Mouse (Mus musculus) mouse trophoblast stem cell (cell line): Measurements from ENCODE around the gene Brdt.

Source experiments
- in situ Hi-C, 2 experiments: fragments of 300-500 bp; cut with MseI, MboI; formaldehyde crosslinking; loops; 2 replicates in 1 of 2; 3 replicates in 1 of 2; pipeline ENCODE4 v1.15.1; 2025

The Brdt gene

DNA sequence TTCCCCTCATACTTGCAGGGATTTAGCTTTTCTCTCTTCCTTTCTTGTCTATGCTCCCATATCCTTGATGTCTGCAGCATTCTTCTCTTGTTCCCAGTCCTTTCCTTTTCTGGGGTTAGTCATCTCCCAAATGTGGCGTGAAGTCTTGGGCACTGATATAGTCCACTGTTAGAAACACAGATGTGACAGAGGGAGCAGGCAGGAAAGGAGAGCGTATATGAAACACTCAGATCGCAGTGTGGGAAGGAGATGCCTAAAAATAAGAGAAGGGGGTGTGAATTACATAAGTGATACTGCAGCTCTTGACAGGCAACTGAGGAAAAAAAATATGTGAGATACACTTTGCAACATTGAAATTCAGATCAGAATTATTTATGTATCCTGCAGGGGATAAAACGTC lies 74.4 kb downstream of the Brdt start:
- in situ Hi-C loops, result no loop called here

DNA sequence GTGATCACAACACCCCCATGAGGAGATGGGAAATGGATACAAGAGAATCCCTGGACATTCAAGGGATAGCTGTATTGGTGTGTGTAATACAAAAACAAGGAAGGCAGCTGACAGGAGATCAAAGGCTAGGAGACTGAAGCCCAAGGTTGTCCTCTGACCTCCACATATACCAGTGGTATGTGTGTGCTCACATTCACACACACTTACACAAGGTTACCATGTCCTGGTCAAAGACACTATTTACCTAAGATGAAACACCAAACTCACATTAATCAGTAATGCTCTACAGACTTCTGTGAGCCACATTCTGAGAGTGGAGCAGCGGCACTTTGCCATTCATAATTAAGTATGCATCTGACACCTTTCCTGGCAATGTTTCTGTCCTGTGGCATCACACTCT lies 79.3 kb downstream of the Brdt start:
- in situ Hi-C loops, result no loop called here

DNA sequence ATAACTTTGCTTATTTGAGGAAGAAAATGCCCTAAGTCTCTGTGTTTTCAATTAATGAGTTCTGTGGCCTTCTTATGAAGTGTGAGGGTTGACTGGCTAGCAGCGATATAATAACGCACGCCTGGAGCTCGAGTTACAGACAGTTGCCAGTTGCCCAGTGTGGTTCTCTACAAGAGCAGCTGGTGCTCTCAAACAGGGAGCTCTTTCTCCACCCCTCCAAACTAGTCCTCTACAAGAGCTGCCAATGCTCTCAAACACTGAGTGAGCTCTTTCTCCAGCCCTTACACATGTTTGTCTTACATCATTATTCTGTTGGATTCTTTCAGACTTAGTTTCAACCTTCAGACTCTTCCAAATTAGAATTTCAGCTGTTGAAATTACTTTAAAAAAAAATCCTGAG lies 80.4 kb downstream of the Brdt start:
- in situ Hi-C loops, result no loop called here

DNA sequence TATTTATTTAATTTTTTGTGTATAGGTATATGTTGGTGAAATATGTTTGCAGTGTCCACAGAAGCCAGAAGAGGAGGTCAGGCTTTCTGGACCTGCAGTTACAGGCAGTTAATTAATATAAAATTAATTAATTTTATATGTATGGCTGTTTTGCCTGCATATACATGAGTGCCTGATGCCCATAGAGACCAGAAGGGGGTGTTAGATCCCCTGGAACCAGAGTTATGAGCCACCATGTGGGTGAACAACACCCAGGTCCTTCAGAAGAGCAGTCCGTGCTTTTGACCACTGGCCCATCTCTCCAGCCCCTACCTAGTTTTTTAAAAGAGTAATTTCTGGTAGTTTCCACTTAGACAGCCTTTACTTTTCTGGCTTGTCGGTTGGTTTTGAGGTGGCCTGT lies 81.3 kb downstream of the Brdt start:
- in situ Hi-C loops, result no loop called here

DNA sequence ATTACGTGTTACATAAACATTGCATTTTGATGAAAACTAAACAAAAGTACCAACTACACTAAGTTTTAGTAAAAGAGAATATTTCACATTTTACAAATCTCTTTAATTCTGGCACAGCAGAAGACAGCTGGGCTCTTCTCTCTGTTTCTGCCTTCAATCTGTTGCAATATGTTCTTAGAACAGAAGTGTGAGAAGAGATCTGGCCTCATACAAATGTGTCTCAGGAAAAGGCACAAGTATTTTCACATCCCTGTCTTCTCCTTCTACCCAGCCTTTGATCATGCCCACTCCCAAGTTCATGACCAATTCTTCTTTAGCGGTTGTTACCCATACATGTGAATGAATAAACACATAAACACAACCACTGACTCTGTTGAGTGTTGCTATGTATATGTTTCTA lies 84.1 kb downstream of the Brdt start:
- in situ Hi-C loops, result no loop called here

DNA sequence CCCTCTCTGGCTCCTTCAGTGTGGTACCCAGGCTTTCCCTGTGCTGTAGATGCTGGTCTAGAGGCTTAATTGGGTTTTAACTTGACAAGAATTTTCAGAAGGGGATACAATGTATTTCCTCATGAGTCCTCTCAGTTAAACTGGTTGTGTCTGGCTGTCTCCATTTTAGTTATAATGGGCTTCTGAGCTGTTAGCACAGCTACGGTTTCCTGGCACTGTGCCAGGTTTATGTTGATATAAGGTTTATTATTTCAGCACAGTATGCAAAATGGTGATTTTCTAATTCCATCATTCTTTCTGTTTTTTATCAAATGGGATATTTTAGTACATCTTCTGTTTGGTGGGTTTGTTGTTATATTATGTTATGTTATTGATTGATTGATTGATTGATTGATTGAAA lies 90.7 kb downstream of the Brdt start:
- in situ Hi-C loops, result no loop called here

DNA sequence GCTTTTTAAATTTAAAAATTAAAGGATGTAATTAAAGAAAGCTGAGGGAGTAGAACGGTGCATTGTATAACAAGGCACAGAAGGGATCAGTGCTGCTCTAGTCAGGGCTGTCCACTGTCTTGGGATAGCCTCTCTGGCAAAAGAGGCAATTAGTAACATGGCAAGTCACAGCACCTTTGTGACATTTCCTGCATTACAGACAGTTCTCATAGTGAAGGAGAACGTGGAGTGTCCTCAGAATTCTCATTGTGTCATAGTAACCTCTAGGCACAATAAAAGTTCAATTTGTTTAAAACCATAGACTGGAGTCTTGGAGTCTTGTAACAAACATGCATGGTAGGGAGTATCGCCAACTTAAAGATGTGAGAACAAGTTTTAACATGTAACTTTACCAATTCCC lies 100.3 kb downstream of the Brdt start, which contains the start of gene Lpcat2b:
Gene Lpcat2b, plus strand, starts transcription at position 301 of the 400 bp plus-strand sequence.
- in situ Hi-C loops, result no loop called here

DNA sequence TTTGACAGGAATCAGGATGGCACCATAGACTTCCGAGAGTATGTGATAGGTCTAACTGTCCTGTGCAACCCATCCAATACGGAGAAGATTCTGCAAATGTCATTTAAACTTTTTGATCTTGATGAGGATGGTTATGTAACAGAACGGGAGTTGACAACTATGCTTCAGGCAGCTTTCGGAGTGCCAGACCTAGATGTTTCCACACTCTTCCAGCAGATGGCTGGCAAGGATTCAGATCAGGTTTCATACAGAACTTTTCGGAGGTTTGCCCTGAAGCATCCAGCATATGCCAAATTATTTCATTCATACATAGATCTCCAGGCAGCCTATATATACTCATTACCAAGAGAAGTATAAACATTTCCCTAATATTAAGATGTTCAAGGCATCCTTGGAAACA lies 103.0 kb downstream of the Brdt start:
- in situ Hi-C loops, result no loop called here

DNA sequence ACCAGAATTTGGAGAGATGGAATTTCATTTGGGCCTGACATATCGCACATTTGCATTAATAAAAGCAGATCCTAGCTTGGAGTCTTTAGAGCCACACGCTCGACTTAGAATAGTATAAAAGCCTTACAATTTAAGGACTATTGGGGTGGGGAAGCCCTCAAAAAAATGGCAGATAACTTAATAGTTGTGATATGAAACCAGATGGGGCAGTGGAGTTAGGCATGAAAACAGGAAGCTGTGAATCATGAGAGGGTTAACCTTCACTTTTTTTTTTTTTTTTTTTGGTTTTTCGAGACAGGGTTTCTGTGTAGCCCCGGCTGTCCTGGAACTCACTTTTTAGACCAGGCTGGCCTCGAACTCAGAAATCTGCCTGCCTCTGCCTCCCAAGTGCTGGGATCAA lies 105.2 kb downstream of the Brdt start:
- in situ Hi-C loops, result no loop called here
